Mouse (Mus musculus): ENCODE results near the gene Defb21. TPM values are rescaled to one million over a fixed set of nuclear protein-coding genes. Genes with fewer than 3 reads are reported as not detected.

Gene Defb21
- total and polyA plus RNA-seq, 3 experiments, result not detected

- no peak for TF ChIP-seq NRF1 (IDR thresholded peaks at IDR 0.05; ENCODE audit: insufficient read depth, low read depth, low read length, poor library complexity, severe bottlenecking)
- TF ChIP-seq RAD21 (IDR thresholded peaks at IDR 0.05; ENCODE audit: low read depth, low read length), result peak; percentile 10
- TF ChIP-seq SMC3 (IDR thresholded peaks at IDR 0.05; ENCODE audit: low read depth, low read length), result peak; percentile 52
- peak; percentile 38 to 57 (median 52); a peak in 5 of 6 replicates for TF ChIP-seq CTCF (IDR thresholded peaks at IDR 0.05 in 2 of 3, conservative IDR thresholded peaks at IDR 0.05 in 1 of 3; ENCODE audit: control insufficient read depth in 1 of 3, insufficient read depth in 1 of 3, low read depth in 2 of 3, low read length in 3 of 3, poor library complexity in 1 of 3, severe bottlenecking in 1 of 3)
- DNase-seq (ENCODE audit: low read depth, low spot score), result peak; percentile 14
These were observed 31.5 kb downstream of the Defb21 start, which contains the start of gene Defb36 for GRCm38 (mm10) chr2:152604057-152604456. Gene Defb36, plus strand, starts transcription at chr2:152604327.

GRCm38 (mm10) chr2:152607746-152608145, 35.2 kb downstream of the Defb21 start:
- Histone ChIP-seq H3K9me3 (replicated peaks; ENCODE audit: insufficient read depth, low read length) (no peaks in the 10 kb centered on the region), H3K27me3 (ENCODE audit: control insufficient read depth in 1 of 2, insufficient read depth in 2 of 2, low read length in 2 of 2) (peaks cover 0 to 1% of the 10 kb centered on the region in 2 experiments; a peak in 2 of 4 replicates), H3K4me1 (ENCODE audit: control insufficient read depth in 1 of 2, insufficient read depth in 2 of 2, low read length in 2 of 2) (no peaks in the 10 kb centered on the region), H3K27ac (ENCODE audit: control insufficient read depth, low read depth, low read length) (no peak overlapping the region), H3K9ac (ENCODE audit: control insufficient read depth, low read depth, low read length, poor library complexity, severe bottlenecking) (no peak overlapping the region), H3K4me3 (ENCODE audit: control insufficient read depth in 1 of 2, insufficient read depth in 1 of 2, low read depth in 2 of 2, low read length in 2 of 2) (no peak overlapping the region), H3K36me3 (ENCODE audit: control insufficient read depth in 1 of 2, insufficient read depth in 2 of 2, low read length in 2 of 2) (no peaks in the 10 kb centered on the region), H3K79me2 (ENCODE audit: control insufficient read depth, insufficient read depth, low read length, poor library complexity) (no peaks in the 10 kb centered on the region)
- DNase-seq (ENCODE audit: low read depth, low spot score), result no peak
- TF ChIP-seq HCFC1 (IDR thresholded peaks at IDR 0.05; ENCODE audit: low read depth, low read length), result no peak
- TF ChIP-seq CTCF (IDR thresholded peaks at IDR 0.05 in 2 of 3, conservative IDR thresholded peaks at IDR 0.05 in 1 of 3; ENCODE audit: control insufficient read depth in 1 of 3, insufficient read depth in 1 of 3, low read depth in 2 of 3, low read length in 3 of 3, poor library complexity in 1 of 3, severe bottlenecking in 1 of 3), result no peak
- TF ChIP-seq MXI1 (IDR thresholded peaks at IDR 0.05; ENCODE audit: low read depth, low read length), result no peak
- no peak for TF ChIP-seq MEF2A (IDR thresholded peaks at IDR 0.05; ENCODE audit: extremely low read depth, insufficient replicate concordance, low read depth, low read length, poor library complexity, severe bottlenecking)
- TF ChIP-seq POLR2AphosphoS5 (IDR thresholded peaks at IDR 0.05; ENCODE audit: borderline replicate concordance, low read depth, low read length), result no peak
- TF ChIP-seq ZKSCAN1 (IDR thresholded peaks at IDR 0.05; ENCODE audit: low read depth, low read length), result no peak
- TF ChIP-seq MAX (IDR thresholded peaks at IDR 0.05; ENCODE audit: low read length), result no peak
- TF ChIP-seq POLR2A (IDR thresholded peaks at IDR 0.05; ENCODE audit: control insufficient read depth in 1 of 2, insufficient read depth in 1 of 2, low read depth in 1 of 2, low read length in 2 of 2, poor library complexity in 1 of 2), result no peak
- no peak for TF ChIP-seq JUND (IDR thresholded peaks at IDR 0.05; ENCODE audit: low read depth, low read length)
- no peak for TF ChIP-seq POLR2AphosphoS2 (IDR thresholded peaks at IDR 0.05; ENCODE audit: low read length)
- TF ChIP-seq RAD21 (IDR thresholded peaks at IDR 0.05; ENCODE audit: low read depth, low read length), result no peak
- TF ChIP-seq ZMIZ1 (IDR thresholded peaks at IDR 0.05; ENCODE audit: low read depth, low read length), result no peak
- no peak for TF ChIP-seq EP300 (IDR thresholded peaks at IDR 0.05; ENCODE audit: low read depth in 1 of 2, low read length in 2 of 2)
- TF ChIP-seq NRF1 (IDR thresholded peaks at IDR 0.05; ENCODE audit: insufficient read depth, low read depth, low read length, poor library complexity, severe bottlenecking), result no peak
- TF ChIP-seq ZNF384 (IDR thresholded peaks at IDR 0.05; ENCODE audit: low read depth, low read length), result no peak
- TF ChIP-seq CHD2 (IDR thresholded peaks at IDR 0.05; ENCODE audit: low read length), result no peak
- no peak for TF ChIP-seq USF2 (IDR thresholded peaks at IDR 0.05; ENCODE audit: borderline replicate concordance in 1 of 2, insufficient read depth in 1 of 2, low read depth in 1 of 2, low read length in 2 of 2)
- TF ChIP-seq RCOR1 (IDR thresholded peaks at IDR 0.05; ENCODE audit: low read depth, low read length), result no peak
- TF ChIP-seq CHD1 (IDR thresholded peaks at IDR 0.05; ENCODE audit: low read depth, low read length), result no peak
- no peak for TF ChIP-seq USF1 (IDR thresholded peaks at IDR 0.05; ENCODE audit: low read depth, low read length)

More at GRCm38 (mm10) chr2:152604057-152604456, 31.5 kb downstream of the Defb21 start, which contains the start of gene Defb36:
- no peak within 1 kb of the TSS for H3K9ac ChIP-seq (ENCODE audit: control insufficient read depth, low read depth, low read length, poor library complexity, severe bottlenecking)
- no peak within 1 kb of the TSS for H3K4me3 ChIP-seq (ENCODE audit: control insufficient read depth in 1 of 2, insufficient read depth in 1 of 2, low read depth in 2 of 2, low read length in 2 of 2)
- H3K79me2 ChIP-seq (ENCODE audit: control insufficient read depth, insufficient read depth, low read length, poor library complexity), result no peaks in the 10 kb centered on the region
- no peaks in the 10 kb centered on the region for H3K36me3 ChIP-seq (ENCODE audit: control insufficient read depth in 1 of 2, insufficient read depth in 2 of 2, low read length in 2 of 2)
- peaks cover 0 to 1% of the 10 kb centered on the region in 2 experiments; a peak in 1 of 4 replicates for H3K27me3 ChIP-seq (ENCODE audit: control insufficient read depth in 1 of 2, insufficient read depth in 2 of 2, low read length in 2 of 2)
- H3K27ac ChIP-seq (ENCODE audit: control insufficient read depth, low read depth, low read length), result no peak within 1 kb of the TSS
- no peaks in the 10 kb centered on the region for H3K9me3 ChIP-seq (replicated peaks; ENCODE audit: insufficient read depth, low read length)
- no peaks in the 10 kb centered on the region for H3K4me1 ChIP-seq (ENCODE audit: control insufficient read depth in 1 of 2, insufficient read depth in 2 of 2, low read length in 2 of 2)

All from MEL (cell line).